Mouse (Mus musculus) forebrain, embryonic 16.5 days (tissue): ENCODE data around the gene Trmt61a. TPM values are rescaled to one million over a fixed set of nuclear protein-coding genes. Genes with fewer than 3 reads are reported as not detected.

ENCODE experiments used
- ATAC-seq: fragments of 200-750 bp; cut with Nextera tagmentation; 2 replicates; pipeline ENCODE4 v1.8.0; 2017; ENCODE audit warnings: mild to moderate bottlenecking, moderate library complexity
- H3K27ac ChIP-seq: fragments of 300-500 bp; sonication (generic); 2 replicates; pipeline ENCODE4 v1.5.1; 2014; ENCODE audit warnings: low read length, control low read depth
- H3K27me3 ChIP-seq: fragments of 300-500 bp; sonication (generic); replicated peaks from 2 replicates; pipeline ENCODE4 v1.6.1; 2014; ENCODE audit warnings: low read length; ENCODE audit not compliant: control insufficient read depth, insufficient read depth
- H3K36me3 ChIP-seq: fragments of 300-500 bp; sonication (generic); 2 replicates; pipeline ENCODE4 v1.6.1; 2014; ENCODE audit not compliant: control insufficient read depth, insufficient read depth
- H3K4me1 ChIP-seq: fragments of 300-500 bp; sonication (generic); replicated peaks from 2 replicates; pipeline ENCODE4 v1.6.1; 2014; ENCODE audit warnings: low read length; ENCODE audit not compliant: control insufficient read depth, insufficient read depth
- H3K4me2 ChIP-seq: fragments of 300-500 bp; sonication (generic); 2 replicates; pipeline ENCODE4 v1.6.1; 2014; ENCODE audit warnings: mild to moderate bottlenecking, low read length, control low read depth
- H3K4me3 ChIP-seq: fragments of 300-500 bp; sonication (generic); replicated peaks from 2 replicates; pipeline ENCODE4 v1.5.1; 2014; ENCODE audit warnings: mild to moderate bottlenecking, low read length, control low read depth
- H3K9ac ChIP-seq: fragments of 300-500 bp; sonication (generic); replicated peaks from 2 replicates; pipeline ENCODE4 v1.6.1; 2014; ENCODE audit warnings: low read depth, low read length, control low read depth
- H3K9me3 ChIP-seq: fragments of 300-500 bp; sonication (generic); 2 replicates; pipeline ENCODE4 v1.6.1; 2016; ENCODE audit warnings: low read length; ENCODE audit not compliant: control insufficient read depth
- WGBS: fragments of 180-500 bp; shearing (Covaris S2); extraction: QIAGEN DNeasy Blood & Tissue Kit; methylation state at CpG from one replicate; pipeline ENCODE4 v1.1.7; 2014; 5-methylcytosine and 5-hydroxymethylcytosine counted together
- polyA plus RNA-seq: library from polyadenylated mRNA; unstranded; fragments of >200 nt; fragmentation: Nextera tagmentation; extraction: Ambion mirVana; gene quantifications from 2 replicates; pipeline ENCODE4 v1.2.1, GENCODE M21; 2015

Trmt61a gene
- polyA plus RNA-seq, 1 experiment from 2014 or later, result 12.6 TPM

- peak overlapping the region; percentile 58 for H3K27ac ChIP-seq
- no peaks in the 10 kb centered on the region for H3K27me3 ChIP-seq
- no peak overlapping the region for H3K4me3 ChIP-seq
- no peak; the same call in 1 of the 2 replicates for ATAC-seq
- no peaks in the 10 kb centered on the region for H3K9me3 ChIP-seq
- H3K4me1 ChIP-seq, result peaks cover 12% of the 10 kb centered on the region
- no peak overlapping the region; the same call in 1 of the 2 replicates for H3K9ac ChIP-seq
- no peak overlapping the region for H3K4me2 ChIP-seq
- H3K36me3 ChIP-seq, result no peaks in the 10 kb centered on the region; the same call in none of the 2 replicates
- 25% methylated on average over 8 of the region's 8 CpGs for WGBS
These were observed 40.8 kb downstream of the Trmt61a start for GRCm38 (mm10) chr12:111718656-111719055.

- Histone ChIP-seq H3K9ac (no peak overlapping the region), H3K27me3 (no peaks in the 10 kb centered on the region), H3K4me1 (peaks cover 5% of the 10 kb centered on the region), H3K36me3 (no peaks in the 10 kb centered on the region; the same call in none of the 2 replicates), H3K9me3 (no peaks in the 10 kb centered on the region), H3K4me3 (no peak overlapping the region), H3K27ac (no peak overlapping the region), H3K4me2 (no peak overlapping the region)
- 84% methylated on average over 4 of the region's 4 CpGs for WGBS
- no peak for ATAC-seq
These were observed 42.3 kb downstream of the Trmt61a start for GRCm38 (mm10) chr12:111720222-111720621.

GRCm38 (mm10) chr12:111722654-111723053 lies 44.7 kb downstream of the Trmt61a start:
- no peak for ATAC-seq
- Histone ChIP-seq H3K4me2 (no peak overlapping the region), H3K4me1 (peaks cover 5% of the 10 kb centered on the region), H3K36me3 (no peaks in the 10 kb centered on the region; the same call in 1 of the 2 replicates), H3K9me3 (no peaks in the 10 kb centered on the region), H3K9ac (no peak overlapping the region), H3K27me3 (no peaks in the 10 kb centered on the region), H3K4me3 (no peak overlapping the region), H3K27ac (no peak overlapping the region)
- 69% methylated on average over 9 of the region's 9 CpGs for WGBS

- H3K36me3 ChIP-seq, result no peaks in the 10 kb centered on the region; the same call in 1 of the 2 replicates
- no peak overlapping the region for H3K4me3 ChIP-seq
- 40% methylated on average over 6 of the region's 6 CpGs for WGBS
- no peak for ATAC-seq
- H3K9ac ChIP-seq, result no peak overlapping the region
- peak overlapping the region; percentile 29; the same call in 1 of the 2 replicates for H3K27ac ChIP-seq
- H3K4me1 ChIP-seq, result no peaks in the 10 kb centered on the region
- H3K9me3 ChIP-seq, result no peaks in the 10 kb centered on the region
- H3K27me3 ChIP-seq, result no peaks in the 10 kb centered on the region
- H3K4me2 ChIP-seq, result no peak overlapping the region
These were observed 46.9 kb downstream of the Trmt61a start for GRCm38 (mm10) chr12:111724638-111725337.

GRCm38 (mm10) chr12:111725338-111726121 lies 47.6 kb downstream of the Trmt61a start:
- Histone ChIP-seq H3K4me1 (no peaks in the 10 kb centered on the region), H3K27ac (peak overlapping the region; percentile 24; the same call in 1 of the 2 replicates), H3K9me3 (no peaks in the 10 kb centered on the region), H3K27me3 (no peaks in the 10 kb centered on the region), H3K4me2 (no peak overlapping the region), H3K9ac (no peak overlapping the region), H3K36me3 (no peaks in the 10 kb centered on the region; the same call in 1 of the 2 replicates), H3K4me3 (no peak overlapping the region)
- ATAC-seq, result no peak
- 64% methylated on average over 12 of the region's 12 CpGs for WGBS

GRCm38 (mm10) chr12:111726122-111726463 lies 48.2 kb downstream of the Trmt61a start:
- ATAC-seq, result no peak
- H3K4me3 ChIP-seq, result no peak overlapping the region
- no peaks in the 10 kb centered on the region for H3K9me3 ChIP-seq
- no peak overlapping the region for H3K4me2 ChIP-seq
- H3K4me1 ChIP-seq, result no peaks in the 10 kb centered on the region
- H3K36me3 ChIP-seq, result no peaks in the 10 kb centered on the region; the same call in 1 of the 2 replicates
- H3K9ac ChIP-seq, result no peak overlapping the region
- 74% methylated on average over 4 of the region's 4 CpGs for WGBS
- peak overlapping the region; percentile 24; the same call in 1 of the 2 replicates for H3K27ac ChIP-seq
- no peaks in the 10 kb centered on the region for H3K27me3 ChIP-seq

- no peak overlapping the region for H3K27ac ChIP-seq
- no peak overlapping the region for H3K9ac ChIP-seq
- no peak overlapping the region for H3K4me2 ChIP-seq
- 94% methylated on average over 1 of the region's 1 CpGs for WGBS
- H3K4me3 ChIP-seq, result no peak overlapping the region
- H3K36me3 ChIP-seq, result no peaks in the 10 kb centered on the region; the same call in 1 of the 2 replicates
- no peak for ATAC-seq
- no peaks in the 10 kb centered on the region for H3K9me3 ChIP-seq
- peaks cover 9% of the 10 kb centered on the region for H3K4me1 ChIP-seq
- no peaks in the 10 kb centered on the region for H3K27me3 ChIP-seq
These were observed 50.1 kb downstream of the Trmt61a start for GRCm38 (mm10) chr12:111727956-111728355.

GRCm38 (mm10) chr12:111731822-111732807 lies 54.2 kb downstream of the Trmt61a start:
- WGBS, result 32% methylated on average over 30 of the region's 30 CpGs
- peak overlapping the region; percentile 48; the same call in 1 of the 2 replicates for H3K9ac ChIP-seq
- no peaks in the 10 kb centered on the region for H3K36me3 ChIP-seq
- peak overlapping the region; percentile 52 for H3K4me2 ChIP-seq
- no peaks in the 10 kb centered on the region for H3K9me3 ChIP-seq
- peak overlapping the region; percentile 23 for H3K4me3 ChIP-seq
- H3K27me3 ChIP-seq, result no peaks in the 10 kb centered on the region
- peaks cover 9% of the 10 kb centered on the region for H3K4me1 ChIP-seq
- peak overlapping the region; percentile 37; the same call in 1 of the 2 replicates for H3K27ac ChIP-seq
- ATAC-seq, result peak; percentile 94
